Mouse (Mus musculus) lung, embryonic 16.5 days (tissue): ENCODE measurements around the gene Ankrd53. TPM values are rescaled to one million over a fixed set of nuclear protein-coding genes. Genes with fewer than 3 reads are reported as not detected.

ENCODE experiments used
- ATAC-seq: fragments of 200-750 bp; cut with Nextera tagmentation; 2 replicates; pipeline ENCODE4 v1.8.0; 2017; ENCODE audit warnings: low read depth, mild to moderate bottlenecking, moderate library complexity
- H3K27ac ChIP-seq: fragments of 300-500 bp; sonication (generic); 2 replicates; pipeline ENCODE4 v1.5.1; 2014; ENCODE audit warnings: mild to moderate bottlenecking, control low read depth, low read length
- H3K27me3 ChIP-seq: fragments of 300-500 bp; sonication (generic); 2 replicates; pipeline ENCODE4 v1.6.1; 2014; ENCODE audit warnings: low read depth, low read length, mixed read lengths; ENCODE audit not compliant: control insufficient read depth, insufficient read depth
- H3K36me3 ChIP-seq: fragments of 300-500 bp; sonication (generic); 2 replicates; pipeline ENCODE4 v1.6.1; 2014; ENCODE audit warnings: low read length; ENCODE audit not compliant: control insufficient read depth, insufficient read depth
- H3K4me1 ChIP-seq: fragments of 300-500 bp; sonication (generic); replicated peaks from 2 replicates; pipeline ENCODE4 v1.6.1; 2014; ENCODE audit warnings: low read length, mixed read lengths; ENCODE audit not compliant: control insufficient read depth, insufficient read depth
- H3K4me2 ChIP-seq: fragments of 300-500 bp; sonication (generic); 2 replicates; pipeline ENCODE4 v1.6.1; 2014; ENCODE audit warnings: low read depth, low read length, control low read depth
- H3K4me3 ChIP-seq: fragments of 300-500 bp; sonication (generic); 2 replicates; pipeline ENCODE4 v1.5.1; 2014; ENCODE audit warnings: mild to moderate bottlenecking, low read length, control low read depth
- H3K9ac ChIP-seq: fragments of 300-500 bp; sonication (generic); 2 replicates; pipeline ENCODE4 v1.6.1; 2014; ENCODE audit warnings: low read length, control low read depth
- H3K9me3 ChIP-seq: fragments of 300-500 bp; sonication (generic); 2 replicates; pipeline ENCODE4 v1.6.1; 2016; ENCODE audit warnings: low read length; ENCODE audit not compliant: control insufficient read depth
- WGBS: fragments of 180-500 bp; shearing (Covaris S2); extraction: QIAGEN DNeasy Blood & Tissue Kit; methylation state at CpG from one replicate; pipeline ENCODE4 v1.1.7; 2014; 5-methylcytosine and 5-hydroxymethylcytosine counted together
- polyA plus RNA-seq: library from polyadenylated mRNA; unstranded; fragments of >200 nt; fragmentation: Nextera tagmentation; extraction: Ambion mirVana; gene quantifications from 2 replicates; pipeline ENCODE4 v1.2.1, GENCODE M21; 2015

Gene Ankrd53
- polyA plus RNA-seq, 1 experiment from 2014 or later: not detected

DNA sequence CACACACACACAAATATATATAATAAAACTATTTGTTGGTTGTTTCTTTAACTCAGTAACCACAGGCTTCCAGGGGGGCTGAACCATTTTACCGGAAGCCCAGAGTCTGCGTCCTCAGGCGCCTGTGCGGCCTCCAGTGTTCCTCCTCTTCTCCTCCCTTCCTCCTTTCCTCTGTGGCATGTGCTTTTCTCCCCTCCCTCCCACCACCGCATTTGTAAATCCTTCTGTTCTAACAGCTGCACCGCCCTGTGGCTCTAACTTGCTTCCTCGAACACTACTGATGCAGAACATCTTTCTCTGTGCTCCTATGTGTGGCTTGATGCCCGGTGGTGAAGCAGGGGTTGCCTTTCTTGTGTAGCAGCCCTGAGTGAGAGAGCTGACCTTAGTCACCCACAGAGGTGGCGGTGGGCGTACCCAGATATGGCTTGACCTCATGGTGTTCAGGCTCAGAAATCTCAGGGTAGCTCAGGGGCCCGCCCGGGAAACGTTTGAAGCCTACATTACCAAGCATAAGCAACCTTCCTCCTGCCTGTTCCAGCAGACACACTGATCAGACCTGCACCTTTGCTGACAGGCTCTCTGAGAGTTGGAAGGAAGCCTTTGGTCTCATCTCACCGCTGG is 33.0 kb upstream of the Ankrd53 start:
- no peak overlapping the region for H3K4me3 ChIP-seq
- H3K27me3 ChIP-seq: peaks cover 3% of the 10 kb centered on the region
- H3K4me1 ChIP-seq: no peaks in the 10 kb centered on the region
- H3K9me3 ChIP-seq: peaks cover 4% of the 10 kb centered on the region; the same call in 1 of the 2 replicates
- ATAC-seq: no peak
- no peak overlapping the region for H3K9ac ChIP-seq
- WGBS: 59% methylated on average over 14 of the region's 14 CpGs
- no peak overlapping the region for H3K27ac ChIP-seq
- H3K4me2 ChIP-seq: no peak overlapping the region
- H3K36me3 ChIP-seq: no peaks in the 10 kb centered on the region

DNA sequence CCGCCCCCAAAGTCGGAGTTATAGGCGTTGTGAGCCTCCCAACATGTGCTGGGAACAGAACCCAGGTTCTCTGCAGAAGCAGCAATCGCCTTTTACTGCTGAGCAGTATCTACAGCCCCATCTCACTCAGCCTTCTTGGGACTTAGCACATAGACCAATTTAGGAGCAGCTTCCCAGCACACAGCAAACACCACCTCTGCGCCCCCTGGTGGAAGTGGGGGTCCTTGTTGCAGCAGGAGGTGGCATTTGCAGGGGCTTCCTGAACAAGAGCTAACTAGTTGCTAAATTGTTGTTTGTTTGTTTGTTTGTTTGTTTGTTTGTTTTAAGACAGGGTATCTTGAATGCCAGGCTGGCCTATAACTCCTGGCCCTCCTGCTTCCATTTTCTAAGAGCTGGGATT is 31.3 kb upstream of the Ankrd53 start:
- H3K27ac ChIP-seq: no peak overlapping the region
- no peak for ATAC-seq
- H3K9ac ChIP-seq: no peak overlapping the region
- no peaks in the 10 kb centered on the region for H3K36me3 ChIP-seq
- no peak overlapping the region for H3K4me3 ChIP-seq
- WGBS: 25% methylated on average over 5 of the region's 5 CpGs
- H3K4me2 ChIP-seq: no peak overlapping the region
- H3K9me3 ChIP-seq: peaks cover 4% of the 10 kb centered on the region; the same call in 1 of the 2 replicates
- peaks cover 3% of the 10 kb centered on the region for H3K27me3 ChIP-seq
- H3K4me1 ChIP-seq: no peaks in the 10 kb centered on the region

DNA sequence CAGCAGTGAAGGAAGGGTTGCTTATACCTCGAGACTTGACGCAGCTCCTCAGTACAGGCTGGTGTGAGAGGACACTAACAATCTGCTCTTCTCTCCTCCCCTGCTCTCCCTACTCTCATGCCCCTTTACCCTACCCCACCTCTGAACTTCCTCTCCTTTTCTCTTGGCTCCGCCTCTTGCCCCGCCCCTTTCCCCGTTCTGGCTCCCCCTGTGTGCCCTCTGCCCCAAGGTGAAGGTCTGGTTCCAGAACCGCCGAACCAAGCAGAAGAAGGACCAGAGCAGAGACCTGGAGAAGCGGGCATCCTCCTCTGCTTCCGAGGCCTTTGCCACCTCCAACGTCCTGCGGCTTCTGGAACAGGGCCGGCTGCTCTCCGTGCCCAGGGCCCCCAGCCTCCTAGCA is 25.1 kb upstream of the Ankrd53 start:
- Histone ChIP-seq H3K27ac (no peak overlapping the region), H3K9ac (no peak overlapping the region), H3K4me3 (no peak overlapping the region), H3K4me1 (no peaks in the 10 kb centered on the region), H3K27me3 (no peaks in the 10 kb centered on the region), H3K4me2 (no peak overlapping the region), H3K36me3 (no peaks in the 10 kb centered on the region), H3K9me3 (peaks cover 8% of the 10 kb centered on the region; the same call in 1 of the 2 replicates)
- 23% methylated on average over 13 of the region's 13 CpGs for WGBS
- ATAC-seq: no peak

DNA sequence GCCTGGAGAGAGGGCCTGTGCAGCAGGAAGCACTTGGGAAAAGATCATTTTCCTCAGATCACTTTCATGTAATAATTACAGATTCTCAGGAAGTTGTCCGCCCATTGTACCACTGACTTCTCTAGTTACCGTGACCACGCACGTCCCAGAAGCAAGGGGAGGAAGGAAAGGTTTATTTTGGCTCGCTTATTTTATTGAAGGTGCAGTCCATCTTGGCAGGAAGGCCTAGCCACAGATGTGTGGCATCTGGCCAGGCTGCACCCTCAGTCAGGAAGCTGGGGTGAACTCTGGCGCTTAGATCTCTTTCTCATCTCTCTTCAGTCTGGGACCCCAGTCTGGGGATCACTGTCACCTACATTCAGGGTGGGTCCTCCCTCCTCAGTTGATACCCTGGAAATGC is 23.8 kb upstream of the Ankrd53 start:
- Histone ChIP-seq H3K27me3 (no peaks in the 10 kb centered on the region; the same call in 1 of the 2 replicates), H3K4me3 (no peak overlapping the region), H3K4me2 (no peak overlapping the region), H3K9ac (no peak overlapping the region), H3K4me1 (no peaks in the 10 kb centered on the region), H3K27ac (no peak overlapping the region), H3K36me3 (no peaks in the 10 kb centered on the region), H3K9me3 (peaks cover 8% of the 10 kb centered on the region; the same call in 1 of the 2 replicates)
- 53% methylated on average over 6 of the region's 6 CpGs for WGBS
- peak; percentile 43; the same call in 1 of the 2 replicates for ATAC-seq

DNA sequence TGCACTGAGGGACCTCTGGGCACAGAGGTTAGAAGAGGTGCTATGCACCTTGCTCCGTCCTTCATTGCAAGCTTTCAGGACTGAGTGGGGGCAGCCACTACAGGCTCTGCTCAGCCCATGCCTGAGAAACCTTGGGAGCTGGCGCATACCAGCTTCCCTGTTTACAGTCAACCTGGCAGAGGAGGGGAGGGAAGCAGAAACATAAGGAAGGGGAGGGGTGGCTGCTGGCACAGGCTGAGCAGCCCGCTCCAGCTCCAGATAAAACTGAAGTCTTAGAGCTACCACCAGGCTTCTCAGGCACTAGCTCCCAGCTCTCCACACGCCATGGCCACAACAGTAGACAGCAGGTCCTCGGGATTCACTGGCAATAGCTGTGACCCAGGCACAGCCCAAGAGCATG is 19.7 kb upstream of the Ankrd53 start, which contains the start of gene Atp6v1b1:
Atp6v1b1 (plus strand) TSS at position 230 of the 400 bp plus-strand sequence.
- Histone ChIP-seq H3K9me3 (0 out of 2 replicates have a peak, but pooled peaks cover 3% of the 10 kb centered on the region), H3K9ac (no peak within 1 kb of the TSS), H3K4me3 (no peak within 1 kb of the TSS), H3K27me3 (peaks cover 4% of the 10 kb centered on the region), H3K27ac (no peak within 1 kb of the TSS), H3K4me2 (no peak within 1 kb of the TSS), H3K4me1 (no peaks in the 10 kb centered on the region; the same call in 1 of the 2 replicates), H3K36me3 (no peaks in the 10 kb centered on the region)
- peak; percentile 34; the same call in 1 of the 2 replicates for ATAC-seq
- WGBS: 46% methylated on average over 5 of the region's 5 CpGs

DNA sequence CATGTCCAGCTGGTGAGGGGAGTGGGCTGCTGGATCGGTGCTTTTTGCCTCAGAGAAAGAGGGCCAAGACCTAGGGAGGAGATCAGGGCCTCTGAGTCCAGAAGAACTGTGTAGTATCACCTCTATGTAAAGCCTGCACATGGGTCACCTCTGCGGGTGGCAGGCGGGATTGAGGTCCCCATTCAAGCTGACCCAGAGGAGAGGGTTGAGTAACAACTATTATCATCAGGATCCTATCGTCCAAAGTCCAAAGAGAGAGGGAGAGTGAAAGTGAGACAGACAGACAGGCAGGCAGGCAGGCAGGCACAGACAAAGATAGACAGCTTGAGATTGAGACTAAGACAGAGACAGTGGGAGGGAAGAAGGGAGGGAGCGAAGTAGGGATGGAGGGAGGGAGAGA is 19.2 kb upstream of the Ankrd53 start:
- Histone ChIP-seq H3K27ac (no peak overlapping the region), H3K4me1 (no peaks in the 10 kb centered on the region; the same call in 1 of the 2 replicates), H3K9ac (no peak overlapping the region), H3K4me3 (no peak overlapping the region), H3K4me2 (no peak overlapping the region), H3K36me3 (no peaks in the 10 kb centered on the region), H3K27me3 (peaks cover 4% of the 10 kb centered on the region), H3K9me3 (0 out of 2 replicates have a peak, but pooled peaks cover 3% of the 10 kb centered on the region)
- no peak for ATAC-seq
- WGBS: 55% methylated on average over 5 of the region's 5 CpGs

DNA sequence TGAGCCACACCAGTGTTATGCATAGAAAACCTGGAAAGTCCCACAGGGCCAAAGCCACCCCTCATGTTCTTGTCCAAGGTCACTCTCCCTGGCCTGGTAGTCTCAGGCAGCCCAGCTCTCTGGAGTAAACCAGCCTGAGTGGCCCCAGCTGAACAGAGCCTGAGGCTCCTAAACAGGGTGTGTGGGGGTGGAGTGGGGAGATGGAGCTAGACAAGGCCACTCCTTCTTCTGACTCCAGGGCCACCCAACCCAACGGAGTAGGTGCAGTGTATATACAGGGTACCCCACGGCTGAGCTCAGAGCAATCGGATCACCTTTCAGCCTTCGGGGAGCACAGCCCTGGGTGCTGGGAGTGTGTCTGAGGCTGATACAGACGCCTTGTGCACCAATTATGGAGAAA is 18.3 kb upstream of the Ankrd53 start:
- WGBS: 54% methylated on average over 5 of the region's 5 CpGs
- Histone ChIP-seq H3K9me3 (0 out of 2 replicates have a peak, but pooled peaks cover 3% of the 10 kb centered on the region), H3K36me3 (no peaks in the 10 kb centered on the region), H3K4me2 (no peak overlapping the region), H3K4me3 (no peak overlapping the region), H3K9ac (no peak overlapping the region), H3K4me1 (no peaks in the 10 kb centered on the region; the same call in 1 of the 2 replicates), H3K27me3 (peaks cover 4% of the 10 kb centered on the region), H3K27ac (peak overlapping the region; percentile 51; the same call in 1 of the 2 replicates)
- peak; percentile 47 for ATAC-seq

DNA sequence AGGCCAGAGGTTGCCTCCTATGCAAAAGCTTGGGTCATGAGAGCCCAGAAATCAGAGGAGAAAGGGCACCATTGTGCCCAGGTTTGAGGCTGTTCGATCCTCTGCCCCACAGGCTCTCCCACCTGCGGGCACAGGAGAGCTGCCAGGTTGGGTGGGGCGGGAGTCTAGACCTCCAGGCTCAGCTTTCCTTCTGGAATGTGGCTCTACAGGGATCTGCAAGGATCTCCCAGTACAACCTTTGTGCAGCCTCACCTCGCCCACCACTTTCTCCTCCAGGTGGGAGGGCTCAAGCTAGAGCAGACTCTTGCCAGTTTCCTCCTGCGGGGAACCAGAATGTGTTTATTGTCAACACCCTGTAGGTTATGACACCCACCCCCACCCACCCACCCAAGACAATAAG is 17.9 kb upstream of the Ankrd53 start:
- WGBS: 35% methylated on average over 5 of the region's 5 CpGs
- peak; percentile 72 for ATAC-seq
- H3K4me1 ChIP-seq: no peaks in the 10 kb centered on the region; the same call in 1 of the 2 replicates
- H3K36me3 ChIP-seq: no peaks in the 10 kb centered on the region
- H3K9me3 ChIP-seq: 0 out of 2 replicates have a peak, but pooled peaks cover 3% of the 10 kb centered on the region
- peaks cover 4% of the 10 kb centered on the region for H3K27me3 ChIP-seq
- H3K4me2 ChIP-seq: no peak overlapping the region
- H3K4me3 ChIP-seq: no peak overlapping the region
- peak overlapping the region; percentile 51; the same call in 1 of the 2 replicates for H3K27ac ChIP-seq
- no peak overlapping the region for H3K9ac ChIP-seq

DNA sequence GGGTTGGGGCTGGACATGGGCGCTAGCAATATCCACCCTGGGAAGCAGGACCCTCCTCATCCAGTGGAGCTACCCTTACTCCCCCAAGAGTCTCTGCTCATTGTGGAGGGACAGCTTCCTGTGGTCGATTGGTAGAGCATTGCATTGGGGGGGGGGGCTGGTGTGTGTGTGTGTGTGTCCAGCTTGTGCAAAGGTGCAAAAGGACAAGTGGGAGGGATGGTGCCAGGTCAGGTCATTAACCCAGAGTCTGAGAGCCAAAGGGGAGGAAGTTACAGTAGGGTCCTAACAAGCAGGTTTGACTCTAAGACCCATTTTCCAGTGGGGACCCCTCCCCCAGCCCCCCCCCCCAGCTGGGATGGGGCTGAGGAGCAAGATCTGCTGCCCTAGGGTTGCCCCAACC is 17.0 kb upstream of the Ankrd53 start:
- no peak overlapping the region for H3K4me2 ChIP-seq
- 0 out of 2 replicates have a peak, but pooled peaks cover 3% of the 10 kb centered on the region for H3K9me3 ChIP-seq
- no peaks in the 10 kb centered on the region for H3K36me3 ChIP-seq
- no peak overlapping the region for H3K4me3 ChIP-seq
- peaks cover 4% of the 10 kb centered on the region for H3K27me3 ChIP-seq
- 50% methylated on average over 2 of the region's 2 CpGs for WGBS
- H3K9ac ChIP-seq: no peak overlapping the region
- no peak for ATAC-seq
- no peaks in the 10 kb centered on the region; the same call in 1 of the 2 replicates for H3K4me1 ChIP-seq
- H3K27ac ChIP-seq: no peak overlapping the region
